In genomic region chr4:152230331-152230730, GRCm38 (mm10) we compare ENCODE assay signal across 10 mouse cellular contexts. TPM values are rescaled to one million over a fixed set of nuclear protein-coding genes. Genes with fewer than 3 reads are reported as not detected.
DNase-seq lines count a peak whose midpoint lies in the region; ATAC-seq and TF ChIP-seq lines count a peak whose summit lies in the region.
"Not testable (repeated sequence)": the region's sequence is repeated elsewhere in the genome, so short reads cannot be mapped to it uniquely, and the experiment has no call there.
"Had no signal": no experiment of that assay in that cellular context is flagged by ENCODE, and none has a peak within 500 bp of the region (broad histone marks: within the 10 kb centered on the region; RNA-seq: fewer than 3 reads in every experiment).

No protein-coding gene starts in this region.

- WGBS in embryonic facial prominence, embryonic 14.5 days = 31% methylated on average over 4 of the region's 4 CpGs
- 45% methylated on average over 4 of the region's 4 CpGs for WGBS in intestine, embryonic 15.5 days
- WGBS in liver, adult 2 months = 46% methylated on average over 4 of the region's 4 CpGs
- 48% methylated on average over 4 of the region's 4 CpGs for WGBS in lung, postnatal 0 days
- 33% methylated on average over 4 of the region's 4 CpGs for WGBS in stomach, postnatal 0 days

- not testable (repeated sequence) for H3K4me1 ChIP-seq in ES-Bruce4 (ENCODE audit: control insufficient read depth, insufficient read depth, low read length); embryonic facial prominence, embryonic 14.5 days (ENCODE audit: control insufficient read depth, insufficient read depth, low read length); intestine, embryonic 15.5 days (replicated peaks); lung, postnatal 0 days (ENCODE audit: insufficient read depth, low read depth, low read length); stomach, postnatal 0 days (replicated peaks; ENCODE audit: control insufficient read depth, insufficient read depth)
- peaks cover 50% of the 10 kb centered on the region for H3K4me1 ChIP-seq in liver, adult 2 months (ENCODE audit: control insufficient read depth, insufficient read depth, low read length)

- peak; percentile 40 for DNase-seq in ZHBTc4 (ENCODE audit: low read depth, low spot score)
- DNase-seq in embryonic facial prominence, embryonic 14.5 days (ENCODE audit: low spot score) = peak; percentile 14
- peak; percentile 73 for DNase-seq in liver, adult 2 months (ENCODE audit: extremely low read depth, low read depth, low spot score)
- DNase-seq in lung, postnatal 0 days (ENCODE audit: low spot score) = not testable (repeated sequence)
- DNase-seq in stomach, postnatal 0 days (ENCODE audit: low spot score) = peak; percentile 48

- H3K9me3 ChIP-seq in ES-Bruce4 (replicated peaks; ENCODE audit: control insufficient read depth, insufficient read depth, low read length, poor library complexity, severe bottlenecking); embryonic facial prominence, embryonic 14.5 days (ENCODE audit: control insufficient read depth, low read length); intestine, embryonic 15.5 days; lung, postnatal 0 days (ENCODE audit: low read length); stomach, postnatal 0 days (ENCODE audit: control insufficient read depth, low read length): not testable (repeated sequence)

- TF ChIP-seq EP300 in ES-Bruce4 (IDR thresholded peaks at IDR 0.05; ENCODE audit: insufficient read depth, low read depth, low read length); lung, postnatal 0 days (IDR thresholded peaks at IDR 0.05); stomach, postnatal 0 days (optimal IDR thresholded peaks at IDR 0.05): not testable (repeated sequence)

- H3K9ac ChIP-seq in ES-Bruce4 (ENCODE audit: low read depth, poor library complexity, severe bottlenecking); embryonic facial prominence, embryonic 14.5 days (ENCODE audit: low read depth, low read length); intestine, embryonic 15.5 days; lung, postnatal 0 days (replicated peaks; ENCODE audit: low read depth); stomach, postnatal 0 days (ENCODE audit: low read length): not testable (repeated sequence)
- peak overlapping the region; percentile 62 for H3K9ac ChIP-seq in liver, adult 2 months (ENCODE audit: low read depth, low read length)

- not testable (repeated sequence) for TF ChIP-seq POLR2A in ES-Bruce4 (IDR thresholded peaks at IDR 0.05; ENCODE audit: insufficient read depth, low read length); liver, adult 2 months (IDR thresholded peaks at IDR 0.05; ENCODE audit: extremely low read depth, insufficient read depth, low read length)

- not testable (repeated sequence) for H3K79me2 ChIP-seq in liver, adult 2 months (ENCODE audit: control insufficient read depth, insufficient read depth, low read length)

- H3K4me2 ChIP-seq in embryonic facial prominence, embryonic 14.5 days (ENCODE audit: low read depth, low read length); intestine, embryonic 15.5 days (replicated peaks); lung, postnatal 0 days (replicated peaks; ENCODE audit: low read depth, low read length); stomach, postnatal 0 days (replicated peaks; ENCODE audit: low read depth): not testable (repeated sequence)

- not testable (repeated sequence) for H3K4me3 ChIP-seq in ES-Bruce4 (ENCODE audit: low read depth, low read length); embryonic facial prominence, embryonic 14.5 days (ENCODE audit: low read depth, low read length); intestine, embryonic 15.5 days (replicated peaks); liver, adult 2 months (ENCODE audit: insufficient read depth, low read depth, low read length); lung, postnatal 0 days (ENCODE audit: low read depth, low read length); stomach, postnatal 0 days (ENCODE audit: low read depth, low read length)

- H3K27me3 ChIP-seq in ES-Bruce4 (ENCODE audit: control insufficient read depth, insufficient read depth, low read length, poor library complexity, severe bottlenecking); embryonic facial prominence, embryonic 14.5 days (replicated peaks; ENCODE audit: control insufficient read depth, insufficient read depth, low read length); intestine, embryonic 15.5 days (replicated peaks); liver, adult 2 months (ENCODE audit: control insufficient read depth, insufficient read depth, low read length); lung, postnatal 0 days (replicated peaks; ENCODE audit: insufficient read depth, low read length); stomach, postnatal 0 days (ENCODE audit: control insufficient read depth, insufficient read depth, low read length): not testable (repeated sequence)

- H3K27ac ChIP-seq in ES-Bruce4 (ENCODE audit: insufficient read depth, low read length) = 0 out of 2 replicates have a peak overlapping the region, but pooled peaks have one; percentile 23
- H3K27ac ChIP-seq in embryonic facial prominence, embryonic 14.5 days (replicated peaks; ENCODE audit: low read depth, low read length); intestine, embryonic 15.5 days; lung, postnatal 0 days (ENCODE audit: low read length); stomach, postnatal 0 days (replicated peaks): not testable (repeated sequence)
- H3K27ac ChIP-seq in liver, adult 2 months (replicated peaks; ENCODE audit: insufficient read depth, low read depth, low read length) = peak overlapping the region; percentile 88

- TF ChIP-seq CTCF in ES-Bruce4 (IDR thresholded peaks at IDR 0.05; ENCODE audit: low read depth, low read length); liver, adult 2 months (IDR thresholded peaks at IDR 0.05; ENCODE audit: low read depth, low read length); lung, postnatal 0 days (IDR thresholded peaks at IDR 0.05); stomach, postnatal 0 days (IDR thresholded peaks at IDR 0.05; ENCODE audit: low read depth): not testable (repeated sequence)

- H3K36me3 ChIP-seq in ES-Bruce4 (ENCODE audit: control insufficient read depth, insufficient read depth, low read length, poor library complexity, severe bottlenecking); embryonic facial prominence, embryonic 14.5 days (ENCODE audit: control insufficient read depth, insufficient read depth, low read length); intestine, embryonic 15.5 days; liver, adult 2 months (ENCODE audit: control insufficient read depth, insufficient read depth, low read length); lung, postnatal 0 days (ENCODE audit: insufficient read depth, low read length); stomach, postnatal 0 days (ENCODE audit: control insufficient read depth, insufficient read depth, low read length): not testable (repeated sequence)

- peak; percentile 26; the same call in 1 of the 2 replicates for ATAC-seq in embryonic facial prominence, embryonic 14.5 days (ENCODE audit: low read depth)
- peak; percentile 32 for ATAC-seq in intestine, embryonic 15.5 days
- ATAC-seq in lung, postnatal 0 days = 0 out of 2 replicates have a peak, but pooled peaks have one; percentile 17
- not testable (repeated sequence) for ATAC-seq in stomach, postnatal 0 days (ENCODE audit: low FRiP score, low TSS enrichment)

RNA-seq across cellular contexts. Expression of gene Gpr153, which starts 43.7 kb away (rescaled TPM):
- 7.2 and 7.9 TPM in 2 replicates for polyA plus RNA-seq in ES-Bruce4 (2011; ENCODE audit: insufficient read depth, insufficient read length, low read depth, missing spikeins)
- polyA plus RNA-seq in embryonic facial prominence, embryonic 14.5 days (2014; fragmentation: Nextera tagmentation; extraction: Ambion mirVana) = 36.7 and 40.7 TPM in 2 replicates
- 7.3 and 8.1 TPM in 2 replicates for polyA plus RNA-seq in intestine, embryonic 15.5 days (2015; fragmentation: Nextera tagmentation; extraction: Ambion mirVana)
- total RNA-seq in liver, adult 2 months (2014; rRNA removed) = 0.46 and 0.54 TPM in 2 replicates
- 0.98 and 1.1 TPM in 2 replicates for polyA plus RNA-seq in liver, adult 2 months (2012; rRNA removed)
- polyA plus RNA-seq in lung, postnatal 0 days (2015; fragmentation: Nextera tagmentation; extraction: Ambion mirVana) = 11.1 and 12.3 TPM in 2 replicates
- polyA plus RNA-seq in stomach, postnatal 0 days (2015; fragmentation: Nextera tagmentation; extraction: Ambion mirVana) = 6.9 and 8.4 TPM in 2 replicates
- total RNA-seq: hematopoietic stem cell, adult 5-6 weeks had no signal
- polyA plus RNA-seq: activated CD4-positive, CD25-positive, alpha-beta regulatory T cell, adult 4 months; erythroblast, embryonic 14.5 days had no signal

RNA-seq across cellular contexts. Expression of gene Acot7, which starts 52.4 kb away (rescaled TPM):
- polyA plus RNA-seq in ES-Bruce4 (2011; ENCODE audit: insufficient read depth, insufficient read length, low read depth, missing spikeins) = 49.5 and 52.6 TPM in 2 replicates
- polyA plus RNA-seq in embryonic facial prominence, embryonic 14.5 days (2014; fragmentation: Nextera tagmentation; extraction: Ambion mirVana) = 70.1 and 71.8 TPM in 2 replicates
- 57.8 and 60.0 TPM in 2 replicates for polyA plus RNA-seq in intestine, embryonic 15.5 days (2015; fragmentation: Nextera tagmentation; extraction: Ambion mirVana)
- total RNA-seq in liver, adult 2 months (2014; rRNA removed) = 9.3 and 10.7 TPM in 2 replicates
- 18.4 and 20.8 TPM in 2 replicates for polyA plus RNA-seq in liver, adult 2 months (2012; rRNA removed)
- 59.2 and 63.4 TPM in 2 replicates for polyA plus RNA-seq in lung, postnatal 0 days (2015; fragmentation: Nextera tagmentation; extraction: Ambion mirVana)
- 51.7 and 55.0 TPM in 2 replicates for polyA plus RNA-seq in stomach, postnatal 0 days (2015; fragmentation: Nextera tagmentation; extraction: Ambion mirVana)
